Mouse (Mus musculus) lung, postnatal 0 days (tissue): ENCODE data around the gene Tango2.

ENCODE experiments used
- CTCF ChIP-seq: IDR thresholded peaks from 2 replicates; pipeline ENCODE4 v1.5.1; 2016; ENCODE audit warnings: antibody characterized with exemption, mild to moderate bottlenecking
- EP300 ChIP-seq: IDR thresholded peaks from 2 replicates; pipeline ENCODE4 v1.6.1; 2016; ENCODE audit warnings: antibody characterized with exemption, mild to moderate bottlenecking, control low read depth

DNA sequence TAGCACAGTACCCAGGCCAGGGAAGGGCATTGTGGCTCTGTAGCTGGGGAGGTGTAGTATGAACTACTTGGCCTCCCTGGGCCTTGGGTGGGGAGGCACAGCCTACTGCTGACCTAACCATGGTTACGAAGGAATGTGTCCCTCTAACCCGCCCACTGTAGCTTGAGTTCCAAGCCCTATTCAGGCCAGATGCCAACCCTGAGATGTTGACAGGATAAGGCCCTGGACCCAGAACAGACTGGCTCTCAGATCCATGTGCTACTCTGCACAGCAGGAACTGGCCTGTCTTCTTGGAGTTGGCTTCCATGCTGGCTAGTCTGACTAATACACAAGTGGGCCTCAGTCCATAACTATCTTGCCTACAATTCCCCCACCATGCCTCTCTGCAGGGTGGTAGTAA, 48.3 kb upstream of the Tango2 start:
- TF ChIP-seq EP300 (no peak), CTCF (no peak)
